Mouse (Mus musculus) Muller cell, postnatal 12 days (primary cell): ENCODE measurements around the gene Xpnpep2.

Experiments
- DNase-seq: peaks from one replicate; pipeline ENCODE4 v3.0.0-alpha.2; 2015; ENCODE audit errors: inconsistent ontology term

Gene Xpnpep2

DNA sequence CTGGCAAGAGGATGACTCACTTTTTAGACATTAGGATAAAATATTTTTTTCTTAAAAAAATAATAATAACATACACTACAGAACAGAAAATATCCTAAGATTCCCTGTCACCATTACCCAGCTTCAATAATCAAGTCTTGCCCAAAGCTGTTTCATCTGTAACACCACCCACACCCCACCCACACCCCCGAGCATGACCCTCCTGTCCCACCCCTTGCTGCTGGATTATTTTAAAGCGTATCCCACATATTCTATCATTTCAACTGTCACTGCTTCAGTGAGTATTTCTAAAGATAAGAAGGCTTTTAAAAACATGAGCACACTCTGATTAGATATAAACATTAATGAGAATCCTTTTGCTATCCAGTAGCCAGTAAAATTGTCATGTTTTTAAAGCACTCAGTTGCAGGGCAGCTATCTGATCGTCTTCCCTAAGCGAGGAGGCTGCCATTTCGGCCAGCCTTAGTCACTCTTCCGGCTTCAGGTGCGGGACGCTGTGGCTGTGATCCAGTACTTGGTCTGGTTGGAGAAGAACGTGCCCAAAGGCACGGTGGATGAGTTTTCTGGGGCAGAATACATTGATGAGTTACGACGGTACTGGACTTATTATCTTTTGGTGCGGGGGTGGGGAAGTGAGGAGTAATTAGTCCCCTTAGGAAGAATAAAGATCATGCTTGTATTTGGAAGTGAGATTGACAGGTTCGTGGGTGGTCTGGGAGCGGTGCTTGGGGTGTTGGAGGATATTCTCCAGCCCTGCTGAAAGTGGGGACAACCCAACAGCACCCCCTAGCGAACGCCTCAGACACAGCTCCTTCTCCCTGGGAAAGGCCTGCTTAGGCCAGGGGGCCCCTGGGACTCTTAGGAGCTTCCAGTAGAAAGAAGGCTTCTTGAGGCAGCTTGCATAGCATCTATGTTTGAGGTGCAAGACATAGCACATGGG is 15.9 kb downstream of the Xpnpep2 start:
- DNase-seq: peak; percentile 52

DNA sequence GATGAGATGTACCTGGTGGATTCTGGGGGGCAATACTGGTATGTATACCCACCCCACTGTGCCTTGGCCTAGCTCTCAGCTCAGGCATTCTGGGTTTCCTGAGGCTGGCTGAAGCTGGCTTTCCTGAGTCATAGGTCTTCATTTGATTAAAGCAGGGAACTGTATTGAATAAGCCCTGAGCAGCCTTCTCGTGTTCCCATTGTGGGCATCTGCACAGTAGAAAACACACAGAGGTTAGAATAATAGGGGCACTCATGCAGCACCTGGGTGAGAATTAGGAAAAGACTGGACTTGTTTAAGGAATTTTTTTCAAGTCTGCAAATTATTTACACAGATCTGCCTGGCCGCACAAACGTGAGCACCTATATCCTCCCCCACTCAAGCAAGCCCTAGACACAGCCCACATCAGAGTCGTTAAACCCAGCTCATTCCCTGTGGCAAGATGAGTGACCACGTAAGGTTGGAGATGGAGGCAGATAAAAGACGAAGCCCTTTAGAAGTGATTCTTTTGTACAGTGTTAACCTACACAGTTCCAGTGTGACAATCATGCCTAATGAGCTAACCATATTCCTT is 18.5 kb downstream of the Xpnpep2 start:
- DNase-seq: no peak

DNA sequence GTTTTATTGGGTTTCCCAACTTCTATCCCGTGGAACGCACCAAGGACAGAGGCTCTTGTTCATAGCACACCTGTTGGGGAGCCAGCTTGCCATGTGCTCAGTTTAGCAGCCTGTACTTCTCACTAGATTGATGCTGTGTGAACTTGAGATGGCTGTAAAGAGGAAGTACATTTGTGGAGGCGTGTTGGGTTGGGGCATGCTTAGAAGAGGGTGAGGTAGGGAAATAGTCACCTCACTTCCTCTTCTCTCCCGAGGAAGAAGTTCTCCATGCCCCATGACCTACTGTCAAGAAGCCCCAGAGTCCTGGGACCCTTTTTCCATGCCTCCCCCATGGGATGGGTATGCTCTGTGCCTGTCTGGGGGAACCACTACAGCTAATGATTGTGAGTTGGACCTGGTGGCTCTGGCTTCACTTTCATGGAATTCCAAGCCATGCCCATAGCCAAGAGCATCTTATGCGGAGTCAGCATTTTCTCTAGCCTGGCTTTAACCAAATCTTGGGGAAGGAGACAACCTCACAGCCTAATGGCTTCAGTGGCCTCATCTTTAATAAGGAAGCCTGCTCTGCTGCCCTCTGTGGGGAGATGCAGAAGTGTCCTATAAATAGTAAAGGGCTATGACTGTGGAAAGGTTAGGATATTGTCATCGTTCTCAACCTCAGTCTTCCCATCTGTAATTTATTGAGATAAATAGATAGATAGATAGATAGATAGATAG is 19.1 kb downstream of the Xpnpep2 start:
- DNase-seq: no peak

DNA sequence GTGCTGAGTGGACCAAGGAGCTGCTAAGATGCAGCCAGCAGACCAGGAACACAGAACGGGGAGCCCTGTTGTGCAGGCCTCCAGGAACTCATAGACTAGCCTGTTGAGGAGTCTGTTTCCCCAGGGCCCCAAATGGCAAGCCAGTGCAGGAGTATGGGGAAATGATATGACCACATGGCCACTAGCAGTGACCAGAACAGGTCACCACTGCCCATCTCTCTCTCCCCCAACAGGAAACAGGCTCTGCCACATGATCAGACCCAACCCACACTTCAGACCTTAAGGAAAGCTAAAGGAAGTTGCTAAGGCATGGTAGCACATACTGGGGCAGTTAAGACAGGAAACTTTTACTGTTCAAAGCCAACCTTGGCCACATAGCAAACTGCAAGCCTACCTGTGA is 20.6 kb downstream of the Xpnpep2 start:
- no peak for DNase-seq

DNA sequence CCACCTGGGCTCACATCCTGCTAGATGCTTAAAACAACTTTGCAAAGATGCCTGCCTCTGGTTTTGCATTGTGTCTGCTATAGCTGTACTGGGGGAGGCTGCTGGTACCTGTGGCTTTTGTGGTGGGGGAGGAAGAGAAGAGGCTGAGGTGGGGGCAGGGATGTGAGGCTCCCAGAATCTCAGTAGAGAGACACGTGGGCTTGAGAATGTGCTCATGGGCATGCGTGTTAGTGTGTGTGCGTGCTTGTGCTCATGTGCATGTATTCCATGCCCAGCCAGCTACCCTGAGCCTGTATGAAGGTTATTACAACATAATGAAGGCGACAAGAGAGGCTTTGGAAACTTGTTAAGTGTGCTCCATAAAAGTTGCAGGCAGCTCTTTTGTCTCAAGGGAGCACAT is 28.4 kb downstream of the Xpnpep2 start:
- no peak for DNase-seq

DNA sequence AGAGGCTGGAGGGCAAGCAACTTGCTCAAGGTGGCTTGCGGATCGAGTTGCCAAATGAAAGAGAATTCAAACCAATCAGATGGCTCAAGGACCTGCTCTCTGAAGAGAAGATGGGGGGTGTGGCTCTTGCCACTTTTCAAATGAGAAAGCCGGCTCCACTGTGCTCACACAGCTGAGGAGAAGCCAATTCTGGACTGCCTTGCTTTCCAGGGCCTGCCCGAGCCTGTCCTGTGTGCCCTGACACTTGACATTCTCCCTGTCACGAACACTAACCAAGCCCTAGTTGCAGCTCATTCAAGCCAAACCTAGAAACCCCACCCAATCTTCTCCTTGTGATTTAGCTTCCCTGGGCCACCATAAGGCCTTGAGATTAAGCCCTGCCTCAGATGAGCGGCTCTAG is 29.5 kb downstream of the Xpnpep2 start:
- DNase-seq: no peak

DNA sequence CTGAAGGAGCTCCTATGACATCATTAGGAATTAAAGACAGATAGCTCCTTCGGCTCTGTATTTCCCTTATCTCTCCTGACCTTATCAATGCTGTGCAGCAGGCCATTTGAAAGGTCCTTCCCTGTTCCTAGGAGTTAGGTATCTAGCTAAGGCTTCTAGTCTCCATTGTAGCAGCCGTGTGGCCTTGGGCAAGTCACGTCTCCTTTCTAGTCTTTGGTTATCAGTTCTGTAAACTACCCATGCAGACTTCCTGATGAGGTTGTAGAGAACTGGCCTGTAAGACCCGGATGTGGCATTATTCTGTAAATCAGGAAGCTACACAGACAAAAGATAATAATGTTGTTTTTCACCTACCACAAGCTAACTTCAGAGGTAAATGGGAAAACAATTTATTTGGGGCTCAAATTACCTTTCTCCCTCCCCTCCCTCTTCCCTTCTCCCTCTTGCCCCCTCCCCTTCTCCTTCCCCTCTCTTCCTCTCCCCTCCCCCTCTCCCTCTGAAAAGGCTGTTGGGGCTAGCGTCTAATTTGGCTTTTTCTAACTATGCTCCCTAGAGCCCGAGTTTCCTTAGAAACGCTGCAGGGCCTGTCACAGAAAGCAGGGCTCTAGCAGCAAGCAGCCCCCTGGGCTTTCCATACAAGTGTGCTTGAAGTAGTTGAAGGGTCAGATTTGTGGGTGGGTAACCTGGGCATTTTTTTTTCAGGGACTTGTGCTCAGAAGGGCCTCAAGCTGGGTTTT is 30.2 kb downstream of the Xpnpep2 start:
- DNase-seq: no peak

DNA sequence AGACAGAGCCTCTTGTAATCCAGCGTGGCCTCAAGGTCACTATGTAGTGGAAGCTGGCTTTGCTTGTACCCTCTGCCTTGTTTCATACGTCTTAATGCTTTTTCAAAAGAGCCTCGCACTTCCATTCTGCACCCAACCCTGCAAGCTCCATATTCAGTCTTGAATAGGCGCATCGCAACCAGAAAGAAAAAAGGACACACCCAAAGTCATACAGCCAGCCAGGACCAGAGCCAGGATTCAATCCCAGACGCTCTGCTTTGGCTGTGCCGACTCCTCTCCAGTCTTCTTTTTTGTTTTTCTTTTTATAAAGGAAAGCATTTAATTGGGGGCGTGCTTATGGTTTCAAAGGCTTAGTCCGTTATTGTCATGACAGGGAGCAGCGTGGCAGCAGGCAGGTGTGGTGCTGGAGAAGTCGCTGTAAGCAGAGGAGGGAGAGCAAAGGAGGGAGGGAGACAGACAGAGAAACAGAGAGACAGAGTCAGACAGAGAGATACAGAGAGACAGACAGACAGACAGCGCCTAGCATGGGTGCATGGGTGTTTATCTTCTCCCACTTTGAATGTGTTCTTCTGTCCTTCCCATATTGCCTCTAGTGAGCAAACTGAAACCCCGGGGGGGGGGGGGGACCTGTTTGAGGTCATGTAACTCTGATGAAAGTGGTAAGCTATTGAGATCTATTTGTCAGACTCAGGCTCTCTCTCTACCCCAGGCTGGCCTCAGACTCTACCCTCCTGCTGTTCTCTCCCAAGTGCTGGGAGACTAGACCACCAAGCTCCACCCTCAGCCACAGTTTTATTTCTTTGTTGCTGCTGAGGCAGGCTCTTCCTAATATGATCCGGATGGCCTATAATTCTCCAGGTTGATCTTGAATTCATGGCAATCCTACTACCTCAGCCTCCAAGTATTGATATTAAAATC is 31.1 kb downstream of the Xpnpep2 start:
- DNase-seq: no peak

DNA sequence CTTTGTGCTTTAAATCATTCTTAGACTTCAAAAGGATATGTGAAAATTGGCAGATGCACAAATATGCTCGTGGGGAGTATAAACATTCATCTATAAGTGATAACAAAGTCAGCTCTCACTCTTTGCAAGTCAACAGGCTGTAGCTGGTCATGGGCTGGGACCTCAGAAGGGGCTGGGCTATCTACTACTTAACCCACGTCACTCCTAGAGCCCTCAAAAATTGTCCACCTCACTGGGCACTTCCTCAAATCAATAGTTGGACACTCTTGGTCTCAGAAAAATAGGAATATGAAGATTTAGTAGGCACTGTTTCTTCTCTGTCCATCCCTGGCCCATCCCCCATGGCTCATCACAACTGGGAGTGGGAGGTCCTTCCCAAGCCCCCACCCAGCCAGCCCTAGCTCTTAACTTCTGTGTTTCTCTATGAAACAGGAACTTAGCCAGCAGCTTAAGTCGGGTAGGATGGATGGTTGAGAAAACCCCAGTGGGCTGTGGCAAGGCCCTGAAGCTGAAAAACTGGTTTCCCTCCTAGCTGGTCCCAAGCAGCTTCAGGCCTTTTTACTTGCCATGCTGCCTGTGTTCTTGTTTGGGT is 31.9 kb downstream of the Xpnpep2 start:
- no peak for DNase-seq

DNA sequence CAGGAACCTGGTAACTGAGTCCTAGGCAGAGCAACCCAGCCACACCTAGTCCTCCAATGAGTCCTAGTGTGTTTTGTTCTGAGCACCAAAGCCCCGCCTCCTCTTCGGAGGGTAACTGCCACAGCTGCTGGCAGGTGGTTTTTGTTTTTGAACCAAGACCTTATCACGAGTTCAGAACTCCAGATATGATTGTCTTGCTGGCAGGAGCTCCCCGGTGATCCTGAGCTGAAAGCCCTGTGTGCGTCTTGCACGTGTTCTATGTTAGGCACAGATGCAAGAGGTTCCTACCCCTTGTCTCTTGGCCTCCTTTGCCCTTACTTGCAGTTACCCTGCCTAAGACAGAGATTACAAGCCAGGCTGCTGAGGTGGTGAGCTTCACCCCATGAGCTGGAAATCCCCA is 33.0 kb downstream of the Xpnpep2 start:
- no peak for DNase-seq

DNA sequence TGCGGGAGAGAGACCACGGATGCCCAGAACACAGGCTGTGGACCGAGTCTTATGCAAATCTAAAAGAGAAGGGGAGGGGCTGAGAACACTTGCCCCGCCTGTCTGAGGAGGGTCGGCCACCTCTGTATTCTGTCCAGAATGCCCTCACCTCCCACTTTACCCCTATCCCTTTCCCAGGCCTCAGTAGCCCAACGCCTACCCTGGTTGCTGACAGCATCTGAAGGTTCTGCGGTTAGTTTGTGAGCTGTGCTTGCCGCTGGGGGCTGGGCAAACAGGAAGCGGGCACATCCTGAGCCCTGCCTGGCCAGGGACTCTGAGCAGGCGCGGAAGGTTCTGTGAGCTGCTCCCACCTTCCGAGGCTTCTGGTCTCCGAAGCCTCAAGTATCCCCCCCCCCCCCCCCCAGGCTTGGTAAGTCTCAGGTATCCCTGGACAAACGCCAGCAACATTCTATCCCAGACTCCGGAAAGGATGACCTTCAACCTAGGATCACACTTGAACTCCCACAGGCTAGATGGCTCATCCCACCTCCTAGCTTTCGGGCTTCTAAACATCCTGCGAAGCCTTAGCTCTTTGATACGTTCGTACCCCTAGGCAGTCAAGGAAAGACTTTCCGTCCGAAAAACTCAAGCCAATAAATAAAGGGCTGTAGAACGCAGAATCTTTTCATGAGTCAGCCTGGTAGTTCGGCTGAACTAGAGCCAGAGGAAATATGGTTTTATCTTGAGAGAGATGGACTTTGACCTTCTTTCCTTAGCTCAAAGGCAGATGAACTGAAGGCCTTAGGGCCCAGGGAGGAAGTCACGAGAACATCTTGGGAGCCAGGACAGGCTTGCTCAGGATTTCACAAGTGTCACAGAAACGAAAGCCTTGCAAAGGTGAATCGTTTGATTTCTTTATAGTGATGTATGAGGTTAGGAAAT is 35.1 kb downstream of the Xpnpep2 start:
- no peak for DNase-seq

DNA sequence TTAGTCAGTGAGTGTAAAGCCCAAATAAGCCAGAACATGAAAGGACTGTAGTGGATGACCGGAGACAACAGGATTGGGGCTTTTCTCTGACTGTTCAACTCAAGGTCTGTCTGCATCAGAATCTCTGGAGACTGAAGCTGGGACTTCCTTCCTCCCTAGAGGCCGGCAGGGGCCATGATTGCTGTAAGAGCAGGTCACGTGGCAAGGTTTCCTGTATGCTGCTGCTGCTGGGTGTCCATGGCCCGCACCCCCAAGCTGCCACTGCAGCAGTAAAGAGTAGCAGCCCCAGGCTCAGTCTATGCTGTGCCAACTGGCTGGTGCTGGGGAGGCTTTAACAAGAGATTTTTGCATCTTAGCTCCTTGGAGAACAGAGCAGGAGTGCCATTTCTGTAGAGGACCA is 37.7 kb downstream of the Xpnpep2 start, which contains the start of gene Sash3:
Gene Sash3 (plus strand): TSS at position 175 of the 400 bp plus-strand sequence.
- no peak for DNase-seq

DNA sequence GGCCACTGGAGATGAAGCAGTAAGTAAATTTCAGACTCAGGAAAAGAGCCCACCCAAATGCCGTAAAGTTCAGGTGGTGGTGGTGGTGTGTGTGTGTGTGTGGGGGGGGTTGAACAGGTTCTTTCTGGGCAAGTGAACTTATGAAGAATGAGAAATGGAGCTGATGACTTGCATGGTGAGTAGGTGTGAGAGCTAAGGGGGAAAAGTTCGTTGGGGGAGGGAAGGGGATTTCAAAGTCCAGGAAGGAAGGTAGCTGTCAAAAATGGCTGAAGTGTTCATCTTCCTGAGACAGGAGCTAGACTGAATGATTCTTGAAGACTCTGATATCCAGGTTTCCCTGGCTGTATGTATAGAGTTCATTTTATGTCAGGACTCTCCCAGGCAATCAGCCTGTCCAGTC is 38.7 kb downstream of the Xpnpep2 start:
- DNase-seq: no peak

DNA sequence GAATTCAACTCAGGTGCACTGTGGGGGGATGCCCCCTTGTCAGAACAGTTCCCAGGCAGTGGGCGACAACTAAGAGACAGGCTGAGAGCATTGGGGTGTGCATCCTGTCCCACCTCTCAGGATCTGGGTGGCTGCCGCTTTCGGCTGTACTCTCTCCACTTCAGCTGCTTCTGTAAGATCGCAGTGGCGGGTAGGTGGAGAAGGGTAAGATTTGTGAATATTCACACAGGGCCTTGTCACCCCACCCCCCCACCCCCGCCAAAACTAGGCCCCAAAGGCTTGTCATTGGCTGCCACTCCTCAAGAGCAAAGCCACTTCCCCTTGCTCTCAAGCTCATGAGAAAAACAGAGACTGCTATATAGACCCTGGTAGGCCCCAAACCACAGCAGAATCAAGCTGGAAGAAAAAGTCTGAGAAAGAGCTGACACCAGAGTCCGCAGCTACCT is 39.2 kb downstream of the Xpnpep2 start:
- no peak for DNase-seq

DNA sequence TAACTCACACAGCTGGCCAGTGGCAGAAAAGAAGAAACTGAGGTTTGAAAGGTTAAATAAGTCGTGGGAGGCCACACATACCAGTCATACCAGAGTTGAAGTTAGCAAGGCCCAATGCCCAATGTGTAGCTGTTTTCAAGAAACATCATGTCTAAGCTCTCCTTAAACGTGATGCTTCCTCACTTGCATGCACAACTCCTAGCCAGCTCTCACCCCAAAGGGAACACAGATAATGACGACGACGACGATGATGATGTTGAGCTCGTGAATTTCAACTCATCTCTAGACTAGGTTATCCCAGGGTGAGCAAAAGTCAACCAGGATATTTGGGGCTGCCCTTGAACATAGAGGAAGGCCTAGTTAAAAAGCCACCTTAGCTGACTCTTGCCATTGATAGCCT is 43.6 kb downstream of the Xpnpep2 start:
- DNase-seq: no peak

DNA sequence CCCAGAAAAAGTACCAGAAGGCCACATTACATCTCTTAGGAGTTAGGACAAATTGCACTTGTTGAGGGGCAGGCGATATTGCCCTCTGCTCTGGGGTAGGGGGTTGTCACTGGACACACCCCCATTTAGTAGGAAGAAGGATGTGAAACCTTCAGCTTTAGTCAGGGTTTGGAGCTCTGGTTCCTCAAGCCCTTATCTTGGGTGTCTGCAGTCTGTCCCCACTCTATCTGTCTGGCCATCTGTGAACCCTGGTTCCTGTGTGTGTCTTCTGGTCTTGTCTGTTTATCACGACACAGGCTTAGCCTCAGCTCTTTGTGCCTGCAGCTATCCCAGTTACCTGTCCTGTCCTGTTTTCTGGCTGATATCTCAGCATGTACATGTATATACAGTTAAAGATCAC is 44.9 kb downstream of the Xpnpep2 start:
- no peak for DNase-seq

DNA sequence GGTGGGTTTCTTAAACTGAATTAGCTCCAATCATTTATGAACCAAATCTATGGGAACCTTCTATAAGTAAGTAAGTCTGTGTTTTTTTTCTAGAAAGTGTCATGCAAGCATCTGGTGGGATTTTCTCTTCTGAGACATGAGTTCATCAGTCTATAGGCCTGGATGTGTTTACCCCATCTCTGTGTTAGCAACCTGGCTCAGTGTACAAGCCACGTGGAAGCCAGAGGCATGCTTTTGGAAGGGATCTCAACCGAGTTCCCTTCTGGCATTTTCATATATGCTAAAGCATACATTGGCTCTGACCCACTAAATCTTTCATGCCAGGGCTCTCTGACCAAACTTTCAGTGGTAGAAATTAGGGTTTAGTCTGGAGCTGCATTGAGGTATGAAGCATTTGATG is 45.4 kb downstream of the Xpnpep2 start:
- no peak for DNase-seq

DNA sequence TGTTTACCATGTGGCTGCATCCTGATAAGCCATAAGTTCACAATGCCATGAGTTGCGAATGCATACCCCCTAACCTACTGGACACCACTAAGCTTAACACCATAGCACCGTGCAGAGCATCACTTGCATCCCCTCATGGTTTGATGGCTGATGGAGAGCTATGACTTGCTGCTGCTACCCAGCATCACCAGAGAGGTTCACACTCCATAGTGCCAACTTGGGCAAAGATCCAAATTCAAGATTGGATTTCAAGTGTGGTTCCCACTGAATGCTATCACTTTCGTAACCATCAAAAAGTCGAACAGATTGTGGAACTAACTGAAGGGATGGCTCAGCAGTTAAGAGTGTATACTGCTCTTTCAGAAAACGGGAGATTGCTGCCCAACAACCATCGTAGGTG is 47.0 kb downstream of the Xpnpep2 start:
- no peak for DNase-seq

DNA sequence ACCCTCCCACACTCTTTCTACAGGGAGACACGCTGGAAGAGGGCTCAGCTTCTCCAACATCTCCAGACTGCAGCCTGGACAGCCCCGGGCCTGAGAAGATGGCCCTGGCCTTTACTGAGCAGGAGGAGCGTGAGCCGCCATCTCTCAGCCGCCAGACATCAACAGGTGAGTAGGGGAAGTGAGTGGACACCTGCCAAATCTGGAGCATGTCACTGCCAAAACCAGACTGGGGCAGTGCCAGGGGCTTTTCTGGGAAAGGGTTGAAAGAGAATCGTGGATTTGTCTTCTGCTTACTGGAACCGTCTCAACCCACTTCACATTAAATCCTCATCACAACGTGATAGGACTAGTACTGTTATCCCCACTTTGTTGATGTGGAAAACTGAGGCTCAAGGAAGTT is 48.9 kb downstream of the Xpnpep2 start:
- no peak for DNase-seq
